Mouse (Mus musculus) Patski (cell line): ENCODE data around the gene Mfsd2b. TPM values are rescaled to one million over a fixed set of nuclear protein-coding genes. Genes with fewer than 3 reads are reported as not detected.
A peak's percentile ranks its signal among the peaks of the same experiment; 100 is the strongest.

Experiments
- ATAC-seq: fragments of 100-300 bp; one replicate; pipeline ENCODE4 v1.8.0; 2021
- CTCF ChIA-PET: fragments of 350-600 bp; sonication (Branson Sonifier 250); formaldehyde crosslinking; loops from one replicate; lab custom pipeline; 2022; ENCODE audit warnings: inconsistent platforms; lab: Charles Lee
- POLR2A ChIA-PET: fragments of 350-600 bp; sonication (Branson Sonifier 250); formaldehyde crosslinking; loops from one replicate; lab custom pipeline; 2022; ENCODE audit warnings: antibody characterized with exemption, inconsistent platforms; lab: Charles Lee
- DNase-seq: peaks from one replicate; pipeline ENCODE4 v3.0.0-alpha.2; 2011; ENCODE audit warnings: low read depth, low spot score
- H3K27me3 ChIP-seq: fragments of 371-371 bp; one replicate; pipeline ENCODE4 v1.5.1; 2021
- CTCF ChIP-seq: fragments of 100-300 bp; IDR thresholded peaks from one replicate; pipeline ENCODE4 v1.5.1; 2021
- in situ Hi-C: fragments of 300-500 bp; cut with MboI; formaldehyde crosslinking; loops from 3 replicates; pipeline ENCODE4 v1.11.1; 2018; ENCODE audit warnings: low pct_unique_long_range_greater_than_20kb, mixed read lengths
- polyA plus RNA-seq: library from polyadenylated mRNA; unstranded; gene quantifications from one replicate; pipeline ENCODE4 v1.2.3, GENCODE M21; 2021

The Mfsd2b gene
- polyA plus RNA-seq, 1 experiment from 2014 or later = 0.17 TPM

DNA sequence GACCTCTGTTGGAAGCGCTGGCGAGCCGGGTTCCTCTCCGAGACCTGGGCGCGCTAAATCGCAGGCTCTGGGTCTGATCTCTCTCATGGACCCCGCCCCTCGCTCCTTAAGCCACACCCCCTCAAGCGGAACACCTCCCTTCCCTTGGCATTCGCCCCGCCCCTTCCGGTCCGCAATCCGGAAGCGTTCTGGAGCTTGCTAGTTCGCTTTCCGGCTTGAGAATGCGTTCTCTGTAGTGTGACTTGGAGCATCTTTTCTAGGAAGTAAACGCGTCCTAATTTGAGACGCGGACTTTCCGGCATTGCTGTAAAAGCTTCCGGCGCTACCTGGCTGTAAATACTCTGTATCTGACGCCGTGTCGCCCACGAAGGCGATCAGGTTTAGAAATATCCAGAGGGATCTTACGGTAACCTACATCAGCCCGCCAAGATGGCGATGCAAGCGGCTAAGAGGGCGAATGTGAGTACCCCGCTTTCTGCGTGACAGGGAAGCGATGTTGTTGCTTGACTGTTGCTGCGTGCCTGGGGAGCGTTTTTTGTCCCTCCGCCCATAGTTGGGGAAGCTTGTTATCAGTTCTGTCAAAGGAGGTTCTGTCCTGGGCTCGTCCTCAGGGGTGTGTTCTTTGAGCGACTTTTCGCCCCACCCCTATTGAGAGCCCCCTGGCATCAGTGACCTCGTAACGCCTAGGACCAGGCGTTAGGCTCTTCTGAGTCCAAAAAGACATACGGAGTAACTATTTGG is 56.6 kb downstream of the Mfsd2b start, which contains the start of gene Sf3b6:
Sf3b6 (plus strand) TSS at position 184 of the 741 bp plus-strand sequence.
- ChIA-PET POLR2A (interaction anchor here (0.7 to 1.2 kb wide), 2 partner anchors 49 to 95 kb away, joined by 3 read pairs; partner anchors contain the start of genes Fam228b and Pfn4), CTCF (no interaction called here)
- TF ChIP-seq CTCF = no peak
- no peaks in the 10 kb centered on the region for H3K27me3 ChIP-seq
- in situ Hi-C loops = no loop called here
- ATAC-seq = peak; percentile 92
- DNase-seq = peak; percentile 48

DNA sequence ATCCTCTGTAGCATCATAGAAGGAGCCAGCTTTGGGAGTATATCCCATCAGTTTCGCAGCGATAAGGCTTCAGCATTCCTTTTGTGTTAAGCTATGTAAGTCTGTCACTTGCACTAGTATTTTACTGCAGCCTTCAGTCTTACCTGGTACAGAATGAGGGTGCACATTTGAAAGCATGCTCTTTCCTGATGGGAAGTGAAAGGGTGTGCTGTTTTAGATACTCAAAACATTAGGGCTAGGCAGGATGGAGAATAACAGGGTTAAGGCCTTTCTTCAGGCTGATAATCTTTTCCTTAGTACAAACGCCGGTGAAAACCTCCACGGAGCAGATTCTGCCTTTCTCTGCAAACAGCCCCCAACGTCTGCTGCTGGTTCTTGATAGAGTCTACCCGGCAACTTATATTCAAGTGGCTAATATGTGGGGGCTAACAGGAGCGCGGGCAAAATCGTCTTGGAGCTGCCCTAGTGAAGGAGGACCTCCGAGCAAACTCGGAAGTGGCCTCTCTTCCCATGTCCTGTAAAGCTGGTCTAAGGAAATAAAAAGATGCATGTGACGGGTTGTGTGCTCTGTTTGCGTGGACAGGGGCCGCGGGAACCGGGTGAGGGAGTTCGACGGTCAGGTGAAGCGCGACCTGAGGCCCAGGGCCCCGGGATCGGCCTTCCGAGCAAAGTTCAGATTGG is 57.3 kb downstream of the Mfsd2b start:
- POLR2A ChIA-PET = interaction anchor here (0.7 to 1.2 kb wide), 3 partner anchors 20 to 95 kb away, joined by 3 read pairs; partner anchors contain the start of genes Fam228b and Pfn4
- no peak for TF ChIP-seq CTCF
- H3K27me3 ChIP-seq = no peaks in the 10 kb centered on the region
- CTCF ChIA-PET = no interaction called here
- no peak for DNase-seq
- ATAC-seq = peak; percentile 63
- in situ Hi-C loops = no loop called here

DNA sequence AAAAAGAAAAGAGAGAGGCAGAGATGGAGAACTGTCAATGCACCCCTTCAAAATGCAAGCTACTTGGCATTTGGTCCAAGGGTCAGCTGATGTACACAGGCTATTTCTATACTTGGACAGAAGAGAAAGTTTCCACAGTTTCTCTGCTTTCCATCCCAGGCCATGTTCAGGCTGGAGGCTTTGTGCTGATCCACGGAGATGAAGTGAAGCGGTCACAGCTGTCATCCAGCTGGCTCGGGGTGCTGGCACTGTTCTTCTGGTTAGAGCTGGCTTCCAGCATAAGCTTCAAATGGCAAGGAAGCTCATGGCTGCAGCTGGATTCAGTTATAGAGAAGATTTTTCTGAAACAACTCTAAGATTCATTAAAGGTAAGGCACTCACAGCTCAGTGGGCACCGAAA is 60.5 kb downstream of the Mfsd2b start:
- ChIA-PET POLR2A (interaction anchor here (0.6 kb wide), 1 partner anchor 260 kb away, joined by 4 read pairs; no protein-coding TSS in a partner anchor), CTCF (no interaction called here)
- DNase-seq = no peak
- no peak for ATAC-seq
- no peak for TF ChIP-seq CTCF
- in situ Hi-C loops = no loop called here
- no peaks in the 10 kb centered on the region for H3K27me3 ChIP-seq

Other genes starting within 250 kb of the Mfsd2b start
- gene Fam228a, start 135.9 kb downstream of the Mfsd2b start, polyA plus RNA-seq = 0.04 TPM
- 0.53 TPM for gene Pfn4, start 105.3 kb downstream of the Mfsd2b start, polyA plus RNA-seq
- gene Fam228b, start 105.1 kb downstream of the Mfsd2b start, polyA plus RNA-seq = 1.1 TPM
- gene Sf3b6, start 56.8 kb downstream of the Mfsd2b start, polyA plus RNA-seq = 114 TPM
- 7.1 TPM for gene Fkbp1b, start 32.8 kb downstream of the Mfsd2b start, polyA plus RNA-seq
- gene Wdcp, start 31.1 kb downstream of the Mfsd2b start, polyA plus RNA-seq = 11.2 TPM
- gene Ubxn2a, start 33.3 kb upstream of the Mfsd2b start, polyA plus RNA-seq = 27.7 TPM
- 12.8 TPM for gene Atad2b, start 43.0 kb upstream of the Mfsd2b start, polyA plus RNA-seq